Mouse (Mus musculus) cerebellum, adult 11-12 months (tissue): ENCODE results near the gene Mthfd1l.
A peak's percentile ranks its signal among the peaks of the same experiment; 100 is the strongest.
"Not testable (repeated sequence)": the region's sequence is repeated elsewhere in the genome, so short reads cannot be mapped to it uniquely, and the experiment has no call there.

ENCODE experiments used
- DNase-seq: peaks from one replicate; pipeline ENCODE4 v3.0.0; 2022

Gene Mthfd1l

GRCm38 (mm10) chr10:4047666-4048065 lies 74.7 kb downstream of the Mthfd1l start:
- DNase-seq = no peak

- no peak for DNase-seq
Observed at GRCm38 (mm10) chr10:4050236-4050635, 77.3 kb downstream of the Mthfd1l start.

GRCm38 (mm10) chr10:4052711-4053110 lies 79.8 kb downstream of the Mthfd1l start:
- peak; percentile 54 for DNase-seq

- DNase-seq = peak; percentile 93
Observed at GRCm38 (mm10) chr10:4053278-4054061, 80.6 kb downstream of the Mthfd1l start.

GRCm38 (mm10) chr10:4054589-4054988 lies 81.7 kb downstream of the Mthfd1l start:
- DNase-seq = peak; percentile 0

- no peak for DNase-seq
Observed at GRCm38 (mm10) chr10:4057397-4057796, 84.5 kb downstream of the Mthfd1l start.

GRCm38 (mm10) chr10:4057832-4058231 lies 84.9 kb downstream of the Mthfd1l start:
- DNase-seq = peak; percentile 2

- DNase-seq = no peak
Observed at GRCm38 (mm10) chr10:4061071-4061987, 88.4 kb downstream of the Mthfd1l start.

GRCm38 (mm10) chr10:4063537-4063936 lies 90.6 kb downstream of the Mthfd1l start:
- no peak for DNase-seq

GRCm38 (mm10) chr10:4065295-4066084 lies 92.6 kb downstream of the Mthfd1l start:
- no peak for DNase-seq

- DNase-seq = no peak
Observed at GRCm38 (mm10) chr10:4069258-4069826, 96.4 kb downstream of the Mthfd1l start.

- peak; percentile 72 for DNase-seq
Observed at GRCm38 (mm10) chr10:4070061-4070460, 97.1 kb downstream of the Mthfd1l start.

- no peak for DNase-seq
Observed at GRCm38 (mm10) chr10:4071069-4071844, 98.3 kb downstream of the Mthfd1l start.

- DNase-seq = no peak
Observed at GRCm38 (mm10) chr10:4071845-4072345, 99.0 kb downstream of the Mthfd1l start.

GRCm38 (mm10) chr10:4072491-4072890 lies 99.6 kb downstream of the Mthfd1l start:
- DNase-seq = not testable (repeated sequence)

GRCm38 (mm10) chr10:4078220-4078840 lies 105.4 kb downstream of the Mthfd1l start:
- DNase-seq = no peak

- DNase-seq = no peak
Observed at GRCm38 (mm10) chr10:4078979-4079630, 106.2 kb downstream of the Mthfd1l start.

GRCm38 (mm10) chr10:4079643-4080244 lies 106.8 kb downstream of the Mthfd1l start:
- DNase-seq = no peak

GRCm38 (mm10) chr10:4083609-4084008 lies 110.7 kb downstream of the Mthfd1l start:
- no peak for DNase-seq

GRCm38 (mm10) chr10:4084907-4085306 lies 112.0 kb downstream of the Mthfd1l start:
- no peak for DNase-seq
